Mouse (Mus musculus) cerebellum, adult 2 months (tissue): ENCODE measurements at regions not wholly inside any gene's neighbourhood (a gene's known extent, or its start where the extent isn't known, plus 50 kb on each side); places are given as distances from the start of the nearest gene placed in this dataset.
A peak's percentile ranks its signal among the peaks of the same experiment; 100 is the strongest.

Source experiments
- DNase-seq, 2 experiments: peaks; one replicate each; pipeline ENCODE4 v3.0.0; 2021
- H3K27ac ChIP-seq: fragments of 200-500 bp; 2 replicates; pipeline ENCODE4 v1.5.1; 2012; ENCODE audit warnings: low read length, control low read depth, inconsistent platforms; ENCODE audit not compliant: insufficient read depth
- H3K27me3 ChIP-seq: fragments of 200-500 bp; 2 replicates; pipeline ENCODE4 v1.6.1; 2012; ENCODE audit warnings: inconsistent platforms, mild to moderate bottlenecking, low read length, moderate library complexity; ENCODE audit not compliant: control insufficient read depth, insufficient read depth
- H3K4me1 ChIP-seq: fragments of 200-500 bp; 2 replicates; pipeline ENCODE4 v1.6.1; 2011; ENCODE audit warnings: low read length; ENCODE audit not compliant: control insufficient read depth, insufficient read depth
- H3K4me3 ChIP-seq: fragments of 200-500 bp; replicated peaks from 2 replicates; pipeline ENCODE3; 2011; ENCODE audit warnings: mild to moderate bottlenecking, low read depth, low read length, control low read depth; ENCODE audit not compliant: insufficient read depth
- CTCF ChIP-seq: fragments of 200-500 bp; IDR thresholded peaks from 2 replicates; pipeline ENCODE4 v1.5.1; 2011; ENCODE audit warnings: low read depth, mild to moderate bottlenecking, control low read depth, low read length, moderate library complexity, borderline replicate concordance; ENCODE audit not compliant: insufficient read depth
- POLR2A ChIP-seq: fragments of 200-500 bp; IDR thresholded peaks from 2 replicates; pipeline ENCODE4 v1.6.1; 2011; ENCODE audit warnings: low read length, control low read depth, borderline replicate concordance; ENCODE audit not compliant: insufficient read depth
- WGBS: fragments of 180-500 bp; shearing (Covaris S2); methylation state at CpG from one replicate; pipeline ENCODE4 v1.1.7; 2018; 5-methylcytosine and 5-hydroxymethylcytosine counted together

DNA sequence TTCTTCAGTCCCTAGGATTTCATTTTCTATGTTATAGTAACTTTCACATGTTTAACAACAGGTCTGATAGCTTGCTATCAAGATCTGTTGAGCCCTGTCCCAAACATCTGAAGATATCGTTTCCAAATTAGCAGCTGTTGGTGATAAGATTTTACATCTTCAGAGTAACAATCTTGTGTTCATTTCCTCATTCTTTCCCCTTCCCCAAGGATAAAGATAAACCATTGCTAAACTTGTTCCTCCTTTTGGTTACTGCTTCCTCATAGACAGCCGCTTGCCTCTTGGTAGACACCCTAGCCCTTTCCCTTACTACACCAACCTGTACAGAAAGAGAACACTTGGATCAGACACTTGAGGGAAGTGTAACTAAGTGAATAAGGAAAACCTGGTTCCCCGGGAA lies 58.6 kb downstream of the Kcnrg start:
- H3K4me3 ChIP-seq: no peak overlapping the region
- no peak overlapping the region for H3K27ac ChIP-seq
- no peak for DNase-seq
- WGBS: 91% methylated on average over 3 of the region's 3 CpGs
- TF ChIP-seq POLR2A: no peak
- TF ChIP-seq CTCF: no peak
- peaks cover 8% of the 10 kb centered on the region; the same call in 1 of the 2 replicates for H3K4me1 ChIP-seq
- no peaks in the 10 kb centered on the region for H3K27me3 ChIP-seq

DNA sequence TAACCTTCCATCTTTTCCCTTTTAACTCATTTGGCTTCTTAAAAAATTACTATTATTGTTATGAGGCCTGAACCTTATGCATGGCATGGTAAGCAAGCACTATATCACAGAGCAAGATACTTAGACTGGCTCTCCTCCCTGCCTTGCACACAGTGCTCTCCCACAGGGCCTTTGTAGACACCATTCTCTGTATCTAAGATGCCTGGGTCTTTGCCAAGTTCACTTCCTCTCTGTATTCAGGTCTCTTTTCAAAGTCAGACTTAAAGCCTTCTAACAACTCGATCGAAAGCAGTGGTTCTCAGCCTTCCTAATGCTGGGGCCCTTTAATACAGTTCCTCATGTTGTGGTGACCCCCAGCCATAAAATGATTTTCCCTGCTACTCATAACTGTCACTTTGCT lies 65.9 kb downstream of the Kcnrg start:
- Histone ChIP-seq H3K4me3 (no peak overlapping the region), H3K27me3 (no peaks in the 10 kb centered on the region), H3K4me1 (no peaks in the 10 kb centered on the region), H3K27ac (no peak overlapping the region)
- WGBS: 19% methylated on average over 2 of the region's 2 CpGs
- no peak for TF ChIP-seq CTCF
- TF ChIP-seq POLR2A: no peak
- no peak for DNase-seq

DNA sequence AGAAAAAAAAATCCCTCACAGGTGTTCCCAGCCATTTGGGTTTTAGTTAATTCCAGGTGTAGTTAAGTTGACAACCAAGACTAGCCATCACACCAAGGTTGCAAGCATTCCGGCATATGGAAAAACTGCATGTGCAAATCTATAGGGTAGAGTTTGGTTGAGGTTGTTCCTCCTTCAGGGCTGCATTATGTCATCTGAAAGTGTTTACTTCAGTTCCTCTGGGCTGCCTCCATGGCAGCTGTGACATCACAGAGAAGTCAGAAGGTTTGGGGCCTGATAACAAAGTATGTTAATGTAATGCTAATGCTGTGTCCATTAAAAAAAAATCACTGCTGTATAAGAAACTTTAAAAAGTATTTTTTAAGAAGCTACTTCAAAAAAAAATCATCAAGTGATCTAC lies 70.8 kb downstream of the Kcnrg start:
- H3K27me3 ChIP-seq: no peaks in the 10 kb centered on the region

DNA sequence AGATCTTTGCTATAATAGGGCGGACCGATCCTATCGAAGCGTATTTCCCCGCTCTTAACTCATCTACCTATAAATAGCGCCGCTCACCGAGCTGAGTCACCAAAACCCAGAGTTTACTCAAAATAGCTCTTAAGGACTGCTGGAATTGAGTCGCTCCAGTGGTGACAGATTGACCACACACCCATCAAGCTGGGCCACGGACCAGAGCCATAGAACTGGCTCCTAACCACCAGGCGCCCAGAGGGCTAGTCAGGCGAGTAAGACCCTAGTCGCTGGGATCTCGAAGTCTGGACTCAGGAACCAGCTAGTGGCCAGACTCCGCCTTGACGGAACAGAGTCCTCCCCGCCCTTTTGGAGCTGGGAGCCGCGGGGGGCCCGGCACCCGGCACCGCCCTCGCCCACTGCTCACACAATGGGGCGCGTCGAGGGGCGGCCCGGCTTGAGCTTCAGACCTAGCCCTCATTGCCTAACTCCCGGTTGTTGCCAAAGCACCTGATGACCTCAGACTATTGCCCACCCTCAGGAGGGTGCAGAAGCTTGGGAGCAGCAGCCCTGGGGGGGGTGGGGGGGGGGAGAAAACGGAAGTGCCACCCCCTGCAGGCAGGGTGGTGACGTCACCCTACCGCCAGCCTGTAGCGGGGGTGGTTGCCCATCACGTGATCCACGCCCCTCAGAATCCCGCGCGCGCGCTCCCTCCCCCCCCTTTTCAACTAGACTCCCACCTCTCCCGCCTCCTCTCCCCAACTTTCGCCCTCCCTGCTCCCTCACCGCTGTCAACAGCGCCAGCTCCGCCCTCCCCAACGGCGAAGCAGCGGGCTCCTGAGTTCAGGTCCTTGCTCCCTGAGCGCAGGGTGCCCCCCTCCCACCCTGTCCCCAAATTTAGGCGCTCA lies 73.8 kb downstream of the Kcnrg start:
- under 1% methylated on average over 45 of the region's 50 CpGs for WGBS
- H3K27me3 ChIP-seq: no peaks in the 10 kb centered on the region

More for the DNA sequence above, 70.8 kb downstream of the Kcnrg start:
- 98% methylated on average over 1 of the region's 1 CpGs for WGBS
- Histone ChIP-seq H3K4me3 (no peak overlapping the region), H3K27ac (no peak overlapping the region), H3K4me1 (peaks cover 10% of the 10 kb centered on the region; the same call in 1 of the 2 replicates)
- no peak for DNase-seq
- TF ChIP-seq CTCF (no peak), POLR2A (no peak)

DNA sequence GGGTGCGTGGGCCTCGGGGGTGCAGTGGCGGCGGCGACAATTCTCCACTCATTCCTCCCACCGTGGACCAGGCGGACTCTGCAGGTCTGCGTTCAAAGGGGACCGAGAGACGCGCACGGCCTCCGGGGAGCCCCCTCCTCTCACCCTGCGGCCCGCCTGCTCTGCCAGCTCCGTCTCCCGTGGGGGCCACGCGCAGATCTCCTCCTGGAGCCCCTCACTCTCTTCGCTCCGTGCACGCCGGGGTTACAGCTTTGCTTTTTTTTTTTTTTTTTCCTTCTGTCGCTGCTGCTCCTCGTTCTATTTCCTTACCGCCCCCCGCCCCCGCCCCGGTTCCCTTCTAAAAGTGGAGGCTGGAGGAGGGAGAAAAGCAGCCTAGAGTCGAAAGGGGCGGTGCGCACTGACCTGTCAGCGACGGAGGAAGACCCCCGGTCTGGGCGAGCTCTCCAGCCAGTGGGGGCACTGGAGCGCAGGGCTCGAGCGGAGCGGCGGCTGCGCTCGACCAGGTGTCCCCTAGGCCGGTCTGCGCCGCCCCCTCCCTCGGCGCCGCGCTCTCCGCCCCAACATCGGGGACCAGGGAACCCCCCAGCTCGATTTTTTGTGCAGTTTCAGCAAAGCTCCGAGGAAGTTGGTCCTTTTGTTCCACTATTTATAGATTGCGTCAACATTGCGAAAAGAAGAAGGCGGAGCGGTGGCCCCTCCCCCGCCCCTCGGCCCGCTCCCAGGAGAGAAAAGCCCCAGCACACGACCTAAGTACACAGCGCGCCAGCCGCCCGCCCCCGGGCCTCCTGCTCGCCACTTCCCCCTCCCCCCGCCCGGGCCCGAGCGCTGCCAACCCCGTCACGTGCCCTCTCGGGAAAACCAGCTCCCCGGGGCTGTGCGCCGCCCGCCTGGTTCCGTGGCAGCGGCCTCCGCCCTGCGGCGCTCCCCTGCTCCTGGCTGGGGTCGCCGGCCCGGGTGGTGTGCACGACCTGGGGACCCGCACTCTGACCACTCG lies 74.7 kb downstream of the Kcnrg start:
- TF ChIP-seq POLR2A (peak; percentile 56; the same call in 1 of the 2 replicates), CTCF (no peak)
- under 1% methylated on average over 87 of the region's 90 CpGs for WGBS
- H3K27ac ChIP-seq: peak overlapping the region; percentile 98
- peak; percentile 86 to 89 for DNase-seq
- peaks cover 10% of the 10 kb centered on the region; the same call in 1 of the 2 replicates for H3K4me1 ChIP-seq
- H3K4me3 ChIP-seq: peak overlapping the region; percentile 94
- peaks cover 3% of the 10 kb centered on the region; the same call in 1 of the 2 replicates for H3K27me3 ChIP-seq

More for the DNA sequence above, 73.8 kb downstream of the Kcnrg start:
- peak overlapping the region; percentile 98 for H3K27ac ChIP-seq
- peak; percentile 89 to 91 for DNase-seq
- peaks cover 10% of the 10 kb centered on the region; the same call in 1 of the 2 replicates for H3K4me1 ChIP-seq
- TF ChIP-seq POLR2A (peak; percentile 61), CTCF (peak; percentile 21; the same call in 1 of the 2 replicates)
- H3K4me3 ChIP-seq: peak overlapping the region; percentile 94

DNA sequence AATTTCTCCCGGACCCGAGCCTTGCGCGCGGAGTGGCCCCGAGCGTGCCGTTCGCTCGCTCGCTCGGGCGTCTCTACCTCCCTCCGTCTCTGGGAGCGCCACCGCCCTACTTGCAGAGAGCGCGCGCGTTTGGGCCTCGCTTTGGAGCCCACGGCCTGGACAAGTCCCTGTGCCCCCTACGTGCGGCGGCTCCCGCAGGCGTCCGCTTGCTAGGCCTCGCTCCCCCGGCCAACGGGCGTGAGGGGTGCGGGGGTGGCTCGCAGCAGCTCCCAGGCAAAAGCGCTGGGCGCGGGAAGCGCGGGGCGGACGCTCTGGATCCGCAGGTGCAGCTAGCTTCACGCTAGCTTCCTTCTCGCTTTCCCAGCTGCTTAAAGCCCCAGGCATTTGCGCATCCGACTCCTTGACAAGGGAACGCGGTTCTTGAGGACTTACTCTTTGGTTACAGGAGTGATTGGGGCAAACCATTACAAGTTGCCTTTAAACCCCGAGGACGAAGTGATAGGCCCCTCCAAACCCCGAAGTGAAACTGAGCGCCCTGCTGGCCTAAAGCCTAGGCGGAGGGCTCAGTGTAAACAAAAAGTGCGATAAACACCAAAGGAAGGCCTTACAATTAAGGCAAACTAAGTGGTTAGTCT lies 75.6 kb downstream of the Kcnrg start:
- 0 out of 2 replicates have a peak, but pooled peaks have one; percentile 7 for TF ChIP-seq POLR2A
- TF ChIP-seq CTCF: no peak
- WGBS: 1% methylated on average over 54 of the region's 54 CpGs
- peak; percentile 81 to 83 for DNase-seq
- peaks cover 10% of the 10 kb centered on the region; the same call in 1 of the 2 replicates for H3K4me1 ChIP-seq
- peak overlapping the region; percentile 97 for H3K27ac ChIP-seq
- H3K27me3 ChIP-seq: peaks cover 6% of the 10 kb centered on the region; the same call in 1 of the 2 replicates
- H3K4me3 ChIP-seq: peak overlapping the region; percentile 94

DNA sequence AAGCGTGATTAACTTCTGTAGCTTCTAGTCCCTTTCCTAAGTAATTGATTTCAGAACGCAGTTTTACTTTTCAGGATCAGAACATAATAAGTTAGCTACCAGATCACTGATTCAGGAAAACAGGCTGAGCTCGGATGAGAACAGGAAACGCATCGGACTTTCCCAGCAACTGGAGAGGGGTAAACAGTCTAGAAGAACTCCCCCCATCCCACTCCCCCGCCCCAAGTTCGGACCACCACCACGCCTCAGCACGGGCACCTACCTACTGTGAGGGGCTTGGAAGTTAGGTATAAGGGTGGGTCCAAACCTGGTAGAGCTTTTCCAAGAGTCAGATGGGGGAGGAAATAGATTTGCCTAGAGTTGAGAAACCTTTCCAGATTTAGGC lies 76.1 kb downstream of the Kcnrg start:
- WGBS: 47% methylated on average over 9 of the region's 9 CpGs
- peaks cover 6% of the 10 kb centered on the region; the same call in 1 of the 2 replicates for H3K27me3 ChIP-seq
- TF ChIP-seq CTCF: no peak
- TF ChIP-seq POLR2A: no peak
- peaks cover 10% of the 10 kb centered on the region; the same call in 1 of the 2 replicates for H3K4me1 ChIP-seq
- peak overlapping the region; percentile 94 for H3K4me3 ChIP-seq
- DNase-seq: peak in 1 of 2 experiments; percentile 18
- no peak overlapping the region; the same call in 1 of the 2 replicates for H3K27ac ChIP-seq
